Mouse (Mus musculus) MEL (cell line): Measurements from ENCODE around the gene Slk. TPM values are rescaled to one million over a fixed set of nuclear protein-coding genes. Genes with fewer than 3 reads are reported as not detected.

Source experiments
- DNase-seq: peaks from one replicate; pipeline ENCODE4 v3.0.0; 2011; ENCODE audit warnings: low read depth, low spot score
- H3K27ac ChIP-seq: 2 replicates; pipeline ENCODE4 v1.5.1; 2012; ENCODE audit warnings: low read depth, mild to moderate bottlenecking, control low read depth, low read length, moderate library complexity; ENCODE audit not compliant: control insufficient read depth
- H3K27me3 ChIP-seq, 2 experiments: fragments of 150-350 bp in 1 of 2; sonication (generic) in 1 of 2; 2 replicates each; pipeline ENCODE4 v1.6.1; 2012; ENCODE audit warnings: low read length in 2 of 2, mild to moderate bottlenecking in 2 of 2, improper control_type of control experiment in 1 of 2, moderate library complexity in 1 of 2; ENCODE audit not compliant: insufficient read depth in 2 of 2, control insufficient read depth in 1 of 2
- H3K36me3 ChIP-seq, 2 experiments: 2 replicates each; pipeline ENCODE4 v1.6.1; 2012 to 2014; ENCODE audit warnings: low read length in 2 of 2, improper control_type of control experiment in 1 of 2, inconsistent platforms in 1 of 2, mild to moderate bottlenecking in 1 of 2; ENCODE audit not compliant: insufficient read depth in 2 of 2, control insufficient read depth in 1 of 2
- H3K4me1 ChIP-seq, 2 experiments: fragments of 150-350 bp in 1 of 2; sonication (generic) in 1 of 2; 2 replicates each; pipeline ENCODE4 v1.6.1; 2012; ENCODE audit warnings: low read length in 2 of 2, improper control_type of control experiment in 1 of 2, mild to moderate bottlenecking in 1 of 2; ENCODE audit not compliant: insufficient read depth in 2 of 2, control insufficient read depth in 1 of 2
- H3K4me3 ChIP-seq, 2 experiments: fragments of 150-350 bp in 1 of 2; sonication (generic) in 1 of 2; 2 replicates each; pipeline ENCODE4 v1.5.1; 2012; ENCODE audit warnings: low read depth in 2 of 2, low read length in 2 of 2, mild to moderate bottlenecking in 2 of 2, moderate library complexity in 2 of 2, control low read depth in 1 of 2, improper control_type of control experiment in 1 of 2; ENCODE audit not compliant: control insufficient read depth in 1 of 2, insufficient read depth in 1 of 2
- H3K79me2 ChIP-seq: 2 replicates; pipeline ENCODE4 v1.6.1; 2012; ENCODE audit warnings: mild to moderate bottlenecking, low read length, moderate library complexity; ENCODE audit not compliant: control insufficient read depth, poor library complexity, insufficient read depth
- H3K9ac ChIP-seq: 2 replicates; pipeline ENCODE4 v1.6.1; 2012; ENCODE audit warnings: low read depth, mild to moderate bottlenecking, control low read depth, low read length, moderate library complexity; ENCODE audit not compliant: control insufficient read depth, poor library complexity, severe bottlenecking
- H3K9me3 ChIP-seq: fragments of 150-350 bp; sonication (generic); replicated peaks from 2 replicates; pipeline ENCODE4 v1.6.1; 2012; ENCODE audit warnings: mild to moderate bottlenecking, low read length, improper control_type of control experiment, moderate library complexity; ENCODE audit not compliant: insufficient read depth
- BHLHE40 ChIP-seq: IDR thresholded peaks from 2 replicates; pipeline ENCODE4 v1.6.1; 2012; ENCODE audit warnings: low read depth, mild to moderate bottlenecking, inconsistent platforms, low read length, improper control_type of control experiment, borderline replicate concordance
- CHD1 ChIP-seq: IDR thresholded peaks from 2 replicates; pipeline ENCODE4 v1.6.1; 2012; ENCODE audit warnings: low read depth, mild to moderate bottlenecking, inconsistent platforms, low read length, improper control_type of control experiment
- CHD2 ChIP-seq: IDR thresholded peaks from 2 replicates; pipeline ENCODE4 v1.6.1; 2011; ENCODE audit warnings: low read length, improper control_type of control experiment
- CTCF ChIP-seq, 3 experiments: IDR thresholded peaks in 2 of 3; conservative IDR thresholded peaks in 1 of 3; 2 replicates each; pipeline ENCODE4 v1.5.1; 2011 to 2012; ENCODE audit warnings: low read length in 3 of 3, low read depth in 2 of 3, mild to moderate bottlenecking in 2 of 3, improper control_type of control experiment in 1 of 3, inconsistent platforms in 1 of 3, mixed read lengths in 1 of 3, moderate library complexity in 1 of 3; ENCODE audit not compliant: control insufficient read depth in 1 of 3, insufficient read depth in 1 of 3, poor library complexity in 1 of 3, severe bottlenecking in 1 of 3
- E2F4 ChIP-seq: IDR thresholded peaks from 2 replicates; pipeline ENCODE4 v1.6.1; 2011; ENCODE audit warnings: low read depth, low read length, improper control_type of control experiment, borderline replicate concordance
- ELF1 ChIP-seq: IDR thresholded peaks from 2 replicates; pipeline ENCODE4 v1.6.1; 2014; ENCODE audit warnings: low read depth, mild to moderate bottlenecking, inconsistent platforms, low read length, improper control_type of control experiment, moderate library complexity
- EP300 ChIP-seq, 2 experiments: IDR thresholded peaks; 2 replicates each; pipeline ENCODE4 v1.6.1; 2011; ENCODE audit warnings: improper control_type of control experiment in 2 of 2, low read length in 2 of 2, low read depth in 1 of 2, mild to moderate bottlenecking in 1 of 2
- ETS1 ChIP-seq: IDR thresholded peaks from 2 replicates; pipeline ENCODE4 v1.6.1; 2012; ENCODE audit warnings: low read depth, mild to moderate bottlenecking, inconsistent platforms, low read length, improper control_type of control experiment, moderate library complexity
- GABPA ChIP-seq: IDR thresholded peaks from 2 replicates; pipeline ENCODE4 v1.6.1; 2012; ENCODE audit warnings: low read depth, mild to moderate bottlenecking, inconsistent platforms, low read length, improper control_type of control experiment, moderate library complexity
- GATA1 ChIP-seq: IDR thresholded peaks from 2 replicates; pipeline ENCODE4 v1.6.1; 2011; ENCODE audit warnings: low read depth, low read length, improper control_type of control experiment
- HCFC1 ChIP-seq: IDR thresholded peaks from 2 replicates; pipeline ENCODE4 v1.6.1; 2012; ENCODE audit warnings: low read depth, mild to moderate bottlenecking, inconsistent platforms, low read length, improper control_type of control experiment, moderate library complexity
- JUND ChIP-seq: IDR thresholded peaks from 2 replicates; pipeline ENCODE4 v1.6.1; 2011; ENCODE audit warnings: low read depth, mild to moderate bottlenecking, improper control_type of control experiment, low read length
- KAT2A ChIP-seq: conservative IDR thresholded peaks from 2 replicates; pipeline ENCODE4 v1.6.1; 2012; ENCODE audit warnings: low read depth, low read length, improper control_type of control experiment, inconsistent platforms
- MAFK ChIP-seq: IDR thresholded peaks from 2 replicates; pipeline ENCODE4 v1.6.1; 2011; ENCODE audit warnings: low read depth, mild to moderate bottlenecking, low read length, improper control_type of control experiment, borderline replicate concordance
- MAX ChIP-seq: IDR thresholded peaks from 2 replicates; pipeline ENCODE4 v1.6.1; 2011; ENCODE audit warnings: low read length, improper control_type of control experiment
- MXI1 ChIP-seq: IDR thresholded peaks from 2 replicates; pipeline ENCODE4 v1.6.1; 2011; ENCODE audit warnings: mild to moderate bottlenecking, low read depth, low read length, improper control_type of control experiment
- MYB ChIP-seq: IDR thresholded peaks from 2 replicates; pipeline ENCODE4 v1.6.1; 2011; ENCODE audit warnings: mild to moderate bottlenecking, low read depth, low read length, improper control_type of control experiment
- MYC ChIP-seq: IDR thresholded peaks from 2 replicates; pipeline ENCODE4 v1.6.1; 2011; ENCODE audit warnings: low read depth, mild to moderate bottlenecking, low read length, improper control_type of control experiment, moderate library complexity
- NELFE ChIP-seq: IDR thresholded peaks from 2 replicates; pipeline ENCODE4 v1.6.1; 2011; ENCODE audit warnings: low read depth, low read length, improper control_type of control experiment
- NRF1 ChIP-seq: IDR thresholded peaks from 2 replicates; pipeline ENCODE4 v1.6.1; 2014; ENCODE audit warnings: low read depth, mild to moderate bottlenecking, inconsistent platforms, low read length, improper control_type of control experiment, moderate library complexity; ENCODE audit not compliant: poor library complexity, insufficient read depth, severe bottlenecking
- POLR2A ChIP-seq, 2 experiments: IDR thresholded peaks; 2 replicates each; pipeline ENCODE4 v1.6.1; 2011 to 2012; ENCODE audit warnings: low read length in 2 of 2, mild to moderate bottlenecking in 2 of 2, control low read depth in 1 of 2, improper control_type of control experiment in 1 of 2, low read depth in 1 of 2, moderate library complexity in 1 of 2; ENCODE audit not compliant: control insufficient read depth in 1 of 2, insufficient read depth in 1 of 2, poor library complexity in 1 of 2
- POLR2AphosphoS2 ChIP-seq: IDR thresholded peaks from 2 replicates; pipeline ENCODE4 v1.6.1; 2011; ENCODE audit warnings: low read length, improper control_type of control experiment
- POLR2AphosphoS5 ChIP-seq: IDR thresholded peaks from 2 replicates; pipeline ENCODE4 v1.6.1; 2012; ENCODE audit warnings: low read depth, borderline replicate concordance, mild to moderate bottlenecking, inconsistent platforms, low read length, moderate library complexity, mixed read lengths
- RAD21 ChIP-seq: IDR thresholded peaks from 2 replicates; pipeline ENCODE4 v1.6.1; 2011; ENCODE audit warnings: mild to moderate bottlenecking, low read depth, low read length, improper control_type of control experiment
- RCOR1 ChIP-seq: IDR thresholded peaks from 2 replicates; pipeline ENCODE4 v1.6.1; 2012; ENCODE audit warnings: low read depth, mild to moderate bottlenecking, inconsistent platforms, low read length, improper control_type of control experiment
- SIN3A ChIP-seq: IDR thresholded peaks from 2 replicates; pipeline ENCODE4 v1.6.1; 2012; ENCODE audit warnings: low read length, improper control_type of control experiment, inconsistent platforms
- SMC3 ChIP-seq: IDR thresholded peaks from 2 replicates; pipeline ENCODE4 v1.6.1; 2011; ENCODE audit warnings: low read depth, low read length, improper control_type of control experiment
- TBP ChIP-seq: IDR thresholded peaks from 2 replicates; pipeline ENCODE4 v1.8.0; 2011; ENCODE audit warnings: low read depth, low read length, improper control_type of control experiment
- TCF12 ChIP-seq: IDR thresholded peaks from 2 replicates; pipeline ENCODE4 v1.6.1; 2014; ENCODE audit warnings: low read depth, mild to moderate bottlenecking, inconsistent platforms, low read length, improper control_type of control experiment, moderate library complexity
- UBTF ChIP-seq: IDR thresholded peaks from 2 replicates; pipeline ENCODE4 v1.6.1; 2012; ENCODE audit warnings: low read depth, mild to moderate bottlenecking, inconsistent platforms, low read length, improper control_type of control experiment, moderate library complexity, borderline replicate concordance; ENCODE audit not compliant: insufficient read depth
- USF1 ChIP-seq: IDR thresholded peaks from 2 replicates; pipeline ENCODE4 v1.6.1; 2014; ENCODE audit warnings: low read depth, mild to moderate bottlenecking, inconsistent platforms, low read length, improper control_type of control experiment, moderate library complexity
- USF2 ChIP-seq, 2 experiments: IDR thresholded peaks; 2 replicates each; pipeline ENCODE4 v1.6.1; 2011 to 2012; ENCODE audit warnings: improper control_type of control experiment in 2 of 2, low read length in 2 of 2, borderline replicate concordance in 1 of 2, inconsistent platforms in 1 of 2, low read depth in 1 of 2, mild to moderate bottlenecking in 1 of 2; ENCODE audit not compliant: insufficient read depth in 1 of 2
- ZC3H11A ChIP-seq: IDR thresholded peaks from 2 replicates; pipeline ENCODE4 v1.6.1; 2012; ENCODE audit warnings: low read depth, mild to moderate bottlenecking, inconsistent platforms, low read length, improper control_type of control experiment
- ZKSCAN1 ChIP-seq: IDR thresholded peaks from 2 replicates; pipeline ENCODE4 v1.6.1; 2012; ENCODE audit warnings: low read depth, mild to moderate bottlenecking, inconsistent platforms, low read length, improper control_type of control experiment, moderate library complexity
- ZMIZ1 ChIP-seq: IDR thresholded peaks from 2 replicates; pipeline ENCODE4 v1.6.1; 2012; ENCODE audit warnings: low read depth, mild to moderate bottlenecking, inconsistent platforms, low read length, improper control_type of control experiment, moderate library complexity
- ZNF384 ChIP-seq: IDR thresholded peaks from 2 replicates; pipeline ENCODE4 v1.6.1; 2012; ENCODE audit warnings: low read depth, mild to moderate bottlenecking, inconsistent platforms, low read length, improper control_type of control experiment
- polyA plus RNA-seq, 2 experiments: library from polyadenylated mRNA; stranded (reverse) in 1 of 2; unstranded in 1 of 2; fragments of >175 nt in 1 of 2; fragments of >200 nt in 1 of 2; gene quantifications; 2 replicates each; pipeline versions ENCODE4 v1.2.1 to v1.2.4; 2012; ENCODE audit warnings: low replicate concordance in 2 of 2, low read depth in 1 of 2; ENCODE audit not compliant: insufficient read length in 2 of 2, insufficient read depth in 1 of 2, missing spikeins in 1 of 2
- total RNA-seq: library from RNA; depleted of rRNA; stranded (reverse); fragments of 300-350 nt; gene quantifications from 2 replicates; pipeline ENCODE4 v1.2.3, GENCODE M21; 2012; rRNA removed

Slk gene
- total RNA-seq (58.2 and 65.0 TPM in 2 replicates), polyA plus RNA-seq (100 to 1,000 TPM in 1 of 2 experiments, 10 to 100 TPM in 1; 88.2 to 103 TPM)

DNA sequence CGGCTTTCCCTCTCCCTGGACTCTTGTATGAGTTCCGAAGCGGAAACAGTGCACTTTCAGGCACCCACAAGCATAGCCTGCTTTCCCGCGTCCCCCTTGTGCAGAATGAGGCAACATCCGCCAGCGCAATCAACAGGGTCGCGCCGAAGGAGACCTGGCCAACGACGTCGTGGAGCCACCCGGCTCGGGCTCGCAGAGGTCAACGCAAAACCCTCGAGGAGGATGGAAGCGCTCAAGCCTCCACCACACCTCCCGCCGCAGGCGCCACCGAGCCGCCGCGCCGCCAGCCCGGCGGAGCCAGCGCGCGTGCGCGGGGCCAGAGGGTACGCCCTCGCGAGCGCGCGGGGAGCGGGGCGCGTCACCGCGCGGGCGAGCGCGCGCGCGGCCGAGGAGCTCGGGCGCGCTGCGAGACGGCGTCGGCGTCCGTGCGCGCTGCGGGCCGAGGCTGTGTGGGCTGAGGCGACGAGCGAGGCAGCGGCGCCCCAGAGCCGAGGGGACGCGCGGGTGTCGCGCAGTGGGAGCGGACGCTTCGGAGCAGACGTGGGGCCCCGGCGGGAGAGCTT is at the start of gene Slk:
Gene Slk, plus strand, starts transcription at position 454 of the 563 bp plus-strand sequence.
- peaks cover 37% of the 10 kb centered on the region for H3K79me2 ChIP-seq
- no peaks in the 10 kb centered on the region for H3K27me3 ChIP-seq
- H3K4me1 ChIP-seq: peaks cover 7 to 12% of the 10 kb centered on the region in 2 experiments
- H3K4me3 ChIP-seq: peak within 1 kb of the TSS; percentile 96 to 99
- peak within 1 kb of the TSS; percentile 92 for H3K9ac ChIP-seq
- H3K36me3 ChIP-seq: peaks cover 0 to 21% of the 10 kb centered on the region in 2 experiments; a peak in 3 of 4 replicates
- H3K27ac ChIP-seq: peak within 1 kb of the TSS; percentile 80
- H3K9me3 ChIP-seq: no peaks in the 10 kb centered on the region
- DNase-seq: peak; percentile 91
- TF ChIP-seq MAFK: no peak
- no peak for TF ChIP-seq GATA1
- no peak for TF ChIP-seq BHLHE40
- no peak for TF ChIP-seq CTCF (IDR thresholded peaks at IDR 0.05 in 2 of 3, conservative IDR thresholded peaks at IDR 0.05 in 1 of 3; ENCODE audit: control insufficient read depth in 1 of 3, insufficient read depth in 1 of 3, low read depth in 2 of 3, low read length in 3 of 3, poor library complexity in 1 of 3, severe bottlenecking in 1 of 3)
- 0 out of 2 replicates have a peak, but pooled peaks have one; percentile 67 for TF ChIP-seq UBTF
- no peak for TF ChIP-seq POLR2AphosphoS5
- TF ChIP-seq SIN3A: peak; percentile 83; the same call in 1 of the 2 replicates
- no peak for TF ChIP-seq USF2 (IDR thresholded peaks at IDR 0.05; ENCODE audit: borderline replicate concordance in 1 of 2, insufficient read depth in 1 of 2, low read depth in 1 of 2, low read length in 2 of 2)
- no peak; the same call in 1 of the 2 replicates for TF ChIP-seq ETS1
- no peak for TF ChIP-seq CHD1
- no peak for TF ChIP-seq GABPA
- peak; percentile 45; the same call in 1 of the 2 replicates for TF ChIP-seq POLR2AphosphoS2
- no peak for TF ChIP-seq RAD21
- peak; percentile 78 for TF ChIP-seq MXI1
- TF ChIP-seq JUND: no peak
- no peak for TF ChIP-seq USF1
- peak; percentile 29; the same call in 1 of the 2 replicates for TF ChIP-seq HCFC1
- no peak for TF ChIP-seq ZC3H11A
- peak; percentile 18; the same call in 1 of the 2 replicates for TF ChIP-seq MYC
- TF ChIP-seq TCF12: 0 out of 2 replicates have a peak, but pooled peaks have one; percentile 2
- no peak for TF ChIP-seq ZKSCAN1
- no peak; the same call in 1 of the 2 replicates for TF ChIP-seq MYB
- no peak for TF ChIP-seq EP300 (IDR thresholded peaks at IDR 0.05; ENCODE audit: low read depth in 1 of 2, low read length in 2 of 2)
- TF ChIP-seq NELFE: peak; percentile 65
- TF ChIP-seq RCOR1: no peak
- peak; percentile 61 for TF ChIP-seq TBP
- TF ChIP-seq CHD2: no peak
- TF ChIP-seq KAT2A: no peak; the same call in 1 of the 2 replicates
- peak; percentile 81 for TF ChIP-seq MAX
- no peak for TF ChIP-seq ZNF384
- TF ChIP-seq E2F4: peak; percentile 86; the same call in 1 of the 2 replicates
- no peak for TF ChIP-seq SMC3
- TF ChIP-seq NRF1: peak; percentile 82
- peak; percentile 90 to 98 for TF ChIP-seq POLR2A (IDR thresholded peaks at IDR 0.05; ENCODE audit: control insufficient read depth in 1 of 2, insufficient read depth in 1 of 2, low read depth in 1 of 2, low read length in 2 of 2, poor library complexity in 1 of 2)
- no peak for TF ChIP-seq ELF1
- peak; percentile 57 for TF ChIP-seq ZMIZ1
